ENCODE assay signal across 9 mouse cellular contexts in genomic region chr1:76373931-76374330, GRCm38 (mm10).
DNase-seq lines count a peak whose midpoint lies in the region.
"Had no signal": no experiment of that assay in that cellular context is flagged by ENCODE, and none has a peak within 500 bp of the region (broad histone marks: within the 10 kb centered on the region; RNA-seq: fewer than 3 reads in every experiment).

No protein-coding gene starts in this region.

- peak; percentile 6 for DNase-seq in cerebellum, adult 9-11 months
- DNase-seq in cerebellum, adult 11 months = no peak
- DNase-seq in adrenal gland, adult 18-20 months (ENCODE audit: low spot score in 2 of 2) = peak; percentile 3 to 17
- peak; percentile 83 for DNase-seq in gastrocnemius, postnatal 25 days
- DNase-seq in kidney, postnatal 36 days = peak; percentile 73 to 78
- no peak for DNase-seq in thymus, postnatal 25 days
- no peak for DNase-seq in frontal cortex, postnatal 14 days (ENCODE audit: low spot score in 2 of 2)
- DNase-seq in right cerebral cortex, postnatal 14 days = no peak
- DNase-seq: B cell, adult 2 months had no signal

Comparison
In these comparisons a context has a peak if more than half of its experiments do, and no peak if none do; other contexts are left out.
1. DNase-seq: peak in cerebellum, adult 9-11 months (single experiment), adrenal gland, adult 18-20 months (2 of 2), gastrocnemius, postnatal 25 days (single experiment) and kidney, postnatal 36 days (2 of 2); none in cerebellum, adult 11 months (single experiment), thymus, postnatal 25 days (single experiment), frontal cortex, postnatal 14 days (0 of 2) and right cerebral cortex, postnatal 14 days (single experiment).